Mouse (Mus musculus) midbrain, embryonic 14.5 days (tissue): ENCODE measurements at regions not wholly inside any gene's neighbourhood (a gene's known extent, or its start where the extent isn't known, plus 50 kb on each side); places are given as distances from the start of the nearest gene placed in this dataset.

Experiments used
- ATAC-seq: fragments of 200-750 bp; cut with Nextera tagmentation; 2 replicates; pipeline ENCODE4 v1.8.0; 2017; ENCODE audit warnings: moderate number of reproducible peaks, moderate library complexity; ENCODE audit not compliant: low FRiP score, low TSS enrichment
- DNase-seq: peaks from one replicate; pipeline ENCODE4 v3.0.0-alpha.2; 2015
- H3K27ac ChIP-seq: fragments of 300-500 bp; sonication (generic); replicated peaks from 2 replicates; pipeline ENCODE4 v1.5.1; 2014; ENCODE audit warnings: mild to moderate bottlenecking, low read depth, low read length, moderate library complexity
- H3K27me3 ChIP-seq: fragments of 300-500 bp; sonication (generic); 2 replicates; pipeline ENCODE4 v1.6.1; 2014; ENCODE audit warnings: low read length, control low read depth, mixed read lengths; ENCODE audit not compliant: control insufficient read depth, insufficient read depth
- H3K36me3 ChIP-seq: fragments of 300-500 bp; sonication (generic); 2 replicates; pipeline ENCODE4 v1.6.1; 2014; ENCODE audit warnings: low read length, control low read depth; ENCODE audit not compliant: control insufficient read depth, insufficient read depth
- H3K4me1 ChIP-seq: fragments of 300-500 bp; sonication (generic); 2 replicates; pipeline ENCODE4 v1.6.1; 2014; ENCODE audit warnings: mild to moderate bottlenecking, antibody characterized with exemption, low read length, control low read depth; ENCODE audit not compliant: control insufficient read depth, insufficient read depth
- H3K4me2 ChIP-seq: fragments of 300-500 bp; sonication (generic); 2 replicates; pipeline ENCODE4 v1.6.1; 2014; ENCODE audit warnings: mild to moderate bottlenecking, low read length, moderate library complexity
- H3K4me3 ChIP-seq: fragments of 300-500 bp; sonication (generic); replicated peaks from 2 replicates; pipeline ENCODE4 v1.5.1; 2014; ENCODE audit warnings: low read depth, low read length
- H3K9ac ChIP-seq: fragments of 300-500 bp; sonication (generic); replicated peaks from 2 replicates; pipeline ENCODE4 v1.6.1; 2014; ENCODE audit warnings: mild to moderate bottlenecking, low read length, moderate library complexity
- H3K9me3 ChIP-seq: fragments of 300-500 bp; sonication (generic); 2 replicates; pipeline ENCODE4 v1.6.1; 2016; ENCODE audit warnings: low read length, control low read depth, mixed read lengths; ENCODE audit not compliant: control insufficient read depth
- WGBS: fragments of 180-500 bp; shearing (Covaris S2); extraction: QIAGEN DNeasy Blood & Tissue Kit; methylation state at CpG from one replicate; pipeline ENCODE4 v1.1.7; 2014; 5-methylcytosine and 5-hydroxymethylcytosine counted together

DNA sequence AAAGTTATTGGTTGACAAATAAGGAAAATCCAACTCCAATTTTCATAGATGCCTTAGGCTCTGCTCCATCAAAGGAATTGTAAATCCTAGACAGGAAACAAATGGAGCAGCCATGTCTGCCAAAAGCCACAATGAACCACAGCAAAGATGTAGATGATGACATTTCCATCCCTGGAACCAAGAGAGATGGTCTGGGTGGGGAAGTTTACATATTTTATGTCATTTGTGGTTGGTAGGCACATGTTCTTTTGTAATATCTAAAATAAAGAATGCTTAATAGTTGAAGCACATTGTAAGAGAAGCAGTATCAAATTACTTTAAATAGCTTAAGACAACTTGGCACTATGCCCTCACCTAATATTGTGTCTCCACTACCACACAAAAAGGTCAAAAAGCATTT, 443.2 kb downstream of the Tmem135 start:
- ATAC-seq (no peak), DNase-seq (no peak)
- Histone ChIP-seq H3K27me3 (no peaks in the 10 kb centered on the region), H3K27ac (no peak overlapping the region), H3K9ac (no peak overlapping the region), H3K4me1 (peaks cover 7% of the 10 kb centered on the region), H3K36me3 (no peaks in the 10 kb centered on the region), H3K4me2 (no peak overlapping the region), H3K9me3 (no peaks in the 10 kb centered on the region), H3K4me3 (no peak overlapping the region)

DNA sequence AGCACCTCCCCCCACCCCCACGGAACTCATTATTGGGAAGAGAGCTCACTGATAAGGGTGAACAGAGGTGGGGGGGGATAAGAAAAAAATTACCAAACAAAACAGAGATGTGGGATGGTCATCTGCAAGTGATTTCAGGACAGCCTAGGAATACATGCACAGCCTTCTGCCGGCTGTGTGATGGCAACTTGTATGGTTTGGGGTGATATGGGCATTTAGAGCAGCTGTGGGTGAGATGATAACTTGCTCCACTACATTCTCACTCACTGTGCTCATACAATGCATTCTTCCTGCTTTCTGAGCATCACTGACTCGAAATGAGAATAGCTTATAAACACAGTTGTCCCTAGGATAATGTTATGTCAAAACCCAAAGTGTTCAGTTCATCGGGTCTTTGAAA, 443.8 kb downstream of the Tmem135 start:
- H3K27ac ChIP-seq, result no peak overlapping the region
- DNase-seq (no peak), ATAC-seq (no peak)
- no peak overlapping the region for H3K4me2 ChIP-seq
- no peak overlapping the region for H3K9ac ChIP-seq
- H3K36me3 ChIP-seq, result no peaks in the 10 kb centered on the region
- H3K4me1 ChIP-seq, result peaks cover 7% of the 10 kb centered on the region
- H3K9me3 ChIP-seq, result no peaks in the 10 kb centered on the region
- no peak overlapping the region for H3K4me3 ChIP-seq
- no peaks in the 10 kb centered on the region for H3K27me3 ChIP-seq
- 60% methylated on average over 4 of the region's 4 CpGs for WGBS

DNA sequence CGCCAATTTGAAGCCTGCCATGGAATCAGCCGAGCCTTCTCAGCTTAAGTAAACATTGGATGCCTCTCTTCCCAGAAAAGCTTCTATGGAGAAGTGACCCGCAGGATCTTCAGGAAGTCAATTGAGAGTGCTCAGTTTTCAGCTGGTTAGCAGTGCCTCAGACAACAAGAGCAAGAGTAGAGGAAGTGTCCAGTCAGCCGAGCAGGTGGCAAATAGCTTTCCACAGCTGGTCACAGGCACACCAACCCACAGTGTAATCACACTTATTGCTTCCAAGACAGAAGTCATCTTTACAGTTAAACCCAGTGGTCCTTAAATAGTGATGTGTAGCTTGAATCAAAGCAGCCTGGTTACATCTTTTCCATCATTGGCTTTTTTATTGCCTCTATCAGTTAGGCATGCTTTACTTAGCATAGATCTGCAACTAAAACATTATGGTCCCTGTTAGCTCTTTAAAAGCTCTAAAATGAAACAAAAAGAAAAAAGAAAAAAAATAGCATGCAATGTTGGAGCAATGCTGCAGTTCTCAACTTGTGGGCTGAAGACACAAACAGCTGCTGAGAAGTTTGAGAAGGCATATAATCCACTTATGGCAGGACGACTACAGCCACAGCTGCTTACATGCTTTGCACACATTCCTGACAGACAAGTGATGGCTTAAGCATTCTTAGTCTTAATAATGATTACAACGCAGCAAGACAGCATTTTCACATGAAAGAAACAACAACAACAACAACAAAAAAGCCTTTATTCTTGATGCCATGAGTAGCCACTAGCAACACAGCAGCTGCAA, 444.5 kb downstream of the Tmem135 start:
- peaks cover 7% of the 10 kb centered on the region for H3K4me1 ChIP-seq
- H3K36me3 ChIP-seq, result no peaks in the 10 kb centered on the region
- no peak overlapping the region for H3K4me3 ChIP-seq
- no peak overlapping the region for H3K4me2 ChIP-seq
- ATAC-seq (no peak), DNase-seq (no peak)
- no peak overlapping the region for H3K27ac ChIP-seq
- no peak overlapping the region for H3K9ac ChIP-seq
- H3K9me3 ChIP-seq, result no peaks in the 10 kb centered on the region
- 58% methylated on average over 6 of the region's 6 CpGs for WGBS
- H3K27me3 ChIP-seq, result no peaks in the 10 kb centered on the region

DNA sequence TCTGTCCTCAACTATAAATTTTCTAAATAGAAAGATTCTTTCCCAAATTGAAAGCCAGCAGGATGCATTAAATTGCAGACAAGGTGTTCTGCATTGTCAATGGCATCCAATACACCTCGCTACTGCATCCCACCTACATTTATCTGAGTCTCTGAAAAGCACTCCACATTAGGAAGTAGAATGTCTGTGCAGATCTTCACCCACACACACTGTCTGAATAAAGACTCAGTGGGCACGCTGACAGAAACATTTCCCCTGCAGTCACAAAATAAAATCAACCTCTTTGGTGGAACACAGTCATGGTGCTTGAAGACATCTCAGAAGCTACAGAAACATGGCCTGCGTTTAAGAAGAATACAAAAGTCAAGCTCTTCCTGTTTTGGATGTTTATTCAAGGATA, 449.0 kb downstream of the Tmem135 start:
- no peak overlapping the region for H3K4me3 ChIP-seq
- H3K9me3 ChIP-seq, result no peaks in the 10 kb centered on the region
- H3K4me1 ChIP-seq, result peaks cover 5% of the 10 kb centered on the region
- no peaks in the 10 kb centered on the region for H3K27me3 ChIP-seq
- WGBS, result 86% methylated on average over 3 of the region's 3 CpGs
- DNase-seq (no peak), ATAC-seq (no peak)
- H3K27ac ChIP-seq, result no peak overlapping the region
- no peak overlapping the region for H3K4me2 ChIP-seq
- no peaks in the 10 kb centered on the region for H3K36me3 ChIP-seq
- no peak overlapping the region for H3K9ac ChIP-seq

DNA sequence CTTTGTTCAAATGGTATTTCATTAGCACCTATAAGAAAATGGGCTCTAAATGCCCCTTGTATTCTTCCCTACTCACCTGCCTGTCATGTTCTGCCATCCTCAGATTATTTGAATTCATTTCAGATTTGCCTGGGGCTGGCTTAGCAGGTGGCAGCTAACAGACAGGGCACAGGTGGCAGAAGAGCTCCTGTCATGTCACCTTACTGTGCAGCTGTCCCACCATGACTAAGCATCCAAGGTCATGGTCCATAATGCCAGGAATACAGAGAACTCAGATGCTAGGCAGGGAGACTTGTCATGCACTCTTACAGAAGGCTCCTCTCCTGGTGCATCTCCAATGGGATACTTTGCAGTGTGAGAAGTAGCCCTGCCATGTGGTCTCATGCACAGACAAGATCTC, 458.7 kb downstream of the Tmem135 start:
- DNase-seq (no peak), ATAC-seq (no peak)
- Histone ChIP-seq H3K27ac (no peak overlapping the region), H3K9me3 (no peaks in the 10 kb centered on the region), H3K4me3 (no peak overlapping the region), H3K9ac (no peak overlapping the region), H3K4me2 (no peak overlapping the region), H3K4me1 (no peaks in the 10 kb centered on the region), H3K27me3 (no peaks in the 10 kb centered on the region), H3K36me3 (no peaks in the 10 kb centered on the region)

DNA sequence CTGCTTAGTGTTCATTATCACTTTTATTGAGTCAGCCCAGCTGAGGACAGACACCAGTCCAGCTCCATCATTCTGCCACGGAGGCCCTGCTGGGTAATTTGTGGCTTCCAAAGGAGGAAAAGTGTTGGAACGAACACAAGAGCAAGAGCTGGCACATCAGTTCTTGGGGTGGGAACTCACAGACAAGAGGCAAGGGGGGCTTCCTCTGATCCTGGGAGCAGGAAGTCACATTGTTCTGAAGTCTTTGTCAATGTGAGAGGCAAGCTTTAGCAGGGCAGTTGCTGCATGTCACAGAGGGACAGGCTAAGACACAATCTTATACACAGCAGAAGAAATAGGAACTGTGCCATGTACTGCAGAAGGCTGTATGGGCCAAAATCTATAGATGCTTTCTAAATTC, 459.1 kb downstream of the Tmem135 start:
- Histone ChIP-seq H3K9me3 (no peaks in the 10 kb centered on the region), H3K27ac (no peak overlapping the region), H3K4me2 (no peak overlapping the region), H3K4me1 (no peaks in the 10 kb centered on the region), H3K36me3 (no peaks in the 10 kb centered on the region), H3K4me3 (no peak overlapping the region), H3K27me3 (no peaks in the 10 kb centered on the region), H3K9ac (no peak overlapping the region)
- DNase-seq (no peak), ATAC-seq (no peak)
- WGBS, result 78% methylated on average over 2 of the region's 2 CpGs

DNA sequence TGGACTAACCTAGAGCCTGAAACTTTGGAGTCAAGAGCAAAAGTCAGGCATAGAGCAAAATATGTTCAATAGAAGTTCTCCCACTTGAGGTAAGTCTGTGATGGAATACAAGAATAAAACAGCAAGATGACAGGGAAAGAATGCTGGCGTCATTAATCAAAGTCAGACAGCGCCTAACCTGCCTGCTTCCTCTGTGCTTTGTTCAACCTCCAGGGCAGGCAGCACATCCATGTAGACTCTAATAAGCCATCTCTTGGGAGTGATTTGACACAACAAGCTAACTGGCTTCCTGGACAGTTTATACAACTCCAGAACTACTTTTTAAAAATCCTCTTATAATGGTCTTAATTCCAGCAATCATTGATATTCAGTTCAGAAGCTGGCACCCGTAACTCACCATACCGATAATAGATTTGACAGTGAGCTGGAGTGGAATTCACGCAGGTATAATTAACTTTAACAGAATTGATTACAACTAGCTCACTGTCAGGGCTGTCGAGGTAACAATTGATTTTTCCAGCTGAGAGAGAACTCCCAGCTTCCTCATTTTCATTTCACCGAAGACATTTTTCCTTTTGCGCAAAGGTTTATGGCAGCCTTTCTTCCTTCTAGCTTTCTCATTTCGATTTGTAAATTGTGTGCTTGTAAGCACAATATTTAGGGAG, 462.6 kb downstream of the Tmem135 start:
- no peaks in the 10 kb centered on the region for H3K36me3 ChIP-seq
- DNase-seq (no peak), ATAC-seq (no peak)
- no peaks in the 10 kb centered on the region for H3K4me1 ChIP-seq
- H3K27me3 ChIP-seq, result no peaks in the 10 kb centered on the region
- 70% methylated on average over 9 of the region's 9 CpGs for WGBS
- H3K4me2 ChIP-seq, result no peak overlapping the region
- no peaks in the 10 kb centered on the region for H3K9me3 ChIP-seq
- H3K4me3 ChIP-seq, result no peak overlapping the region
- H3K27ac ChIP-seq, result no peak overlapping the region
- no peak overlapping the region for H3K9ac ChIP-seq

DNA sequence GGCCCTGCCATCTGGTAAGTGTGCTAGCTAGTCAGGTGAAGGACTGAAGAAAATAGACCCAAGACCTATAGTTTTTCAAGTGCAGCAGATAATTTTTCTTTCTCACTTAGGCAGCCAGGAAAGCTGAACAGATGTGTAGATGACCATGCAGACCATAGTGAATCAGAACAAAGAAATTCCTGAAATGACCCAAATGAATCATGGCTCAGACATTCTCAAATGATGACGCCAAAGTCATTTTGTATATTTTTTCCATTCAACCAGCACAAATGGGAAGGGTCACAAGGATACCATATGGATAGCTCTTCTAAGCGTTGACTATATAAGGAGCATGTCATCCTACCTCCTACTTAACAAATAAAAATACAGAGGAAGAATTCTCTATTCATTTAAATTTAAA, 463.8 kb downstream of the Tmem135 start:
- Histone ChIP-seq H3K9me3 (no peaks in the 10 kb centered on the region), H3K27ac (no peak overlapping the region), H3K27me3 (no peaks in the 10 kb centered on the region), H3K4me2 (no peak overlapping the region), H3K4me3 (no peak overlapping the region), H3K9ac (no peak overlapping the region), H3K36me3 (no peaks in the 10 kb centered on the region), H3K4me1 (no peaks in the 10 kb centered on the region)
- WGBS, result 94% methylated on average over 2 of the region's 2 CpGs
- ATAC-seq (no peak), DNase-seq (no peak)

DNA sequence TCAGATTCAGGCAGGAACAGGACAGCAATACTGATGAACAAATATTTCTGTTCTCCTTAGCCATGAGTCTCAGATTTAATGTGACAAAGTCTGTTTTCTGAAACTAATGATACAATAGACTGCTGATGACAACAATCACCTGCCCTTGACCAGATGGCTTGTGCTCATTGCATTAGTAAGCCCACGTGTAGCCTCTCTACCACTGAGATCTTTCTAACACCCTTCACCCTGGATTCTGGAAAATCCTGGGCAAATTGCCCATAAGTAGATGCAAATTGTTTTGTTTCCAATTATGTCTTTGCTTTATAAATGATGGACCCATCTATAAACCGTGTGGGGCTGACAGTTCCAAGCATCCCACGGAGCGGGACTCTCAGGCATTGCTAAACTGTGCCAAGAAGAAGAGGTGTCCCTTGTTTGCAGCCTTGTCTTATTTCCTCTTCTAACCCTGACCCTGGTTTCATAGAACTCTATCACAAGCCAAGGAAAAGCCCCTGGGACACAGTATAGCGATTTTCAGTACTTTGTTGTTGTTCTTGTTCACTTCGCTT, 475.7 kb downstream of the Tmem135 start:
- ATAC-seq, result no peak
- Histone ChIP-seq H3K27me3 (no peaks in the 10 kb centered on the region), H3K4me1 (no peaks in the 10 kb centered on the region), H3K4me3 (no peak overlapping the region), H3K36me3 (no peaks in the 10 kb centered on the region), H3K9me3 (no peaks in the 10 kb centered on the region), H3K27ac (no peak overlapping the region), H3K4me2 (no peak overlapping the region), H3K9ac (no peak overlapping the region)
- DNase-seq, result no peak
- 90% methylated on average over 6 of the region's 6 CpGs for WGBS
